Mouse (Mus musculus) hindbrain, embryonic 15.5 days (tissue): ENCODE data around the gene Cdk6. TPM values are rescaled to one million over a fixed set of nuclear protein-coding genes. Genes with fewer than 3 reads are reported as not detected.

ENCODE experiments used
- ATAC-seq: fragments of 200-750 bp; cut with Nextera tagmentation; 2 replicates; pipeline ENCODE4 v1.8.0; 2017; ENCODE audit warnings: low read depth, moderate number of reproducible peaks, moderate TSS enrichment; ENCODE audit not compliant: low FRiP score
- H3K27ac ChIP-seq: fragments of 300-500 bp; sonication (generic); replicated peaks from 2 replicates; pipeline ENCODE4 v1.5.1; 2015; ENCODE audit warnings: mild to moderate bottlenecking, inconsistent platforms
- H3K27me3 ChIP-seq: fragments of 300-500 bp; sonication (generic); 2 replicates; pipeline ENCODE4 v1.6.1; 2015; ENCODE audit warnings: control low read depth, inconsistent platforms
- H3K36me3 ChIP-seq: fragments of 300-500 bp; sonication (generic); 2 replicates; pipeline ENCODE4 v1.6.1; 2015; ENCODE audit warnings: control low read depth, inconsistent platforms
- H3K4me1 ChIP-seq: fragments of 300-500 bp; sonication (generic); replicated peaks from 2 replicates; pipeline ENCODE4 v1.6.1; 2015; ENCODE audit warnings: control low read depth, inconsistent platforms
- H3K4me2 ChIP-seq: fragments of 300-500 bp; sonication (generic); 2 replicates; pipeline ENCODE4 v1.6.1; 2015; ENCODE audit warnings: moderate library complexity, mild to moderate bottlenecking, inconsistent platforms
- H3K4me3 ChIP-seq: fragments of 300-500 bp; sonication (generic); 2 replicates; pipeline ENCODE4 v1.5.1; 2015; ENCODE audit warnings: mild to moderate bottlenecking, inconsistent platforms
- H3K9ac ChIP-seq: fragments of 300-500 bp; sonication (generic); 2 replicates; pipeline ENCODE4 v1.6.1; 2015; ENCODE audit warnings: inconsistent platforms
- H3K9me3 ChIP-seq: fragments of 300-500 bp; sonication (generic); 2 replicates; pipeline ENCODE4 v1.6.1; 2016; ENCODE audit warnings: control low read depth, inconsistent platforms
- WGBS: fragments of 180-500 bp; shearing (Covaris S2); methylation state at CpG from one replicate; pipeline ENCODE4 v1.1.7; 2015; 5-methylcytosine and 5-hydroxymethylcytosine counted together
- polyA plus RNA-seq: library from polyadenylated mRNA; unstranded; fragments of >200 nt; fragmentation: Nextera tagmentation; extraction: Ambion mirVana; gene quantifications from 2 replicates; pipeline ENCODE4 v1.2.1, GENCODE M21; 2015

The Cdk6 gene
- polyA plus RNA-seq, 1 experiment from 2014 or later: 12.0 TPM

DNA sequence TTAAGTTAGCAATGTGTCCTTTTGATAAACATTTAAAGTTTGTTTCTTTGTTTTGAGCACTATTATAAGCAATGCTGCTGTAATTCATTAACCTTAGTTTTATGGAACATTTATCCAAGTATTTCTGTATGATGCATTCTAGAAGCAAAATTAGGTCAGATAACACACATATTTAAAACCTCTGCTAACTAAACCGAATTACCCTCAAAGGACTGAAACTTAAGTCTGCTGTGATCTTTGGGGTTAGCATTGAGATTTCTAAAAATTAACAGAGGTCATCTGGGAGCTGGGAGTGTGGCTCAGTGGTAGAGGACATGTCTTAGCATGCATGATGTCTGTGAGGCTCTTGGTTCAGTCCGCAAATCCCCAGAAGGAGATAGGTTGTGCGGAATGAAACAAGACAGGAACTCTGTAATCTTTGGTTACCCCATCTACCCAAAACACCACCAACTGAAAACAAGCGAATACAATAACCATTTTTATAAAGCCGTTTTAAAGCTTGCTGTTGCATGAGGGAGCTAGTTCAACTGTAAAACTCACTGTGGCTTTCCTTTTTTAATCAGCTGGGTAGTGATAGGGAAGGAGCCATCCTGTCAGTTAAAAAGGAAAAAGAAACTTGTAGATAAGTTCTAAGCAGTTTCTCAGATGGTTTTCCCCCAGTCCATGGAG lies 141.9 kb downstream of the Cdk6 start:
- WGBS: 96% methylated on average over 5 of the region's 5 CpGs
- no peak overlapping the region for H3K4me3 ChIP-seq

DNA sequence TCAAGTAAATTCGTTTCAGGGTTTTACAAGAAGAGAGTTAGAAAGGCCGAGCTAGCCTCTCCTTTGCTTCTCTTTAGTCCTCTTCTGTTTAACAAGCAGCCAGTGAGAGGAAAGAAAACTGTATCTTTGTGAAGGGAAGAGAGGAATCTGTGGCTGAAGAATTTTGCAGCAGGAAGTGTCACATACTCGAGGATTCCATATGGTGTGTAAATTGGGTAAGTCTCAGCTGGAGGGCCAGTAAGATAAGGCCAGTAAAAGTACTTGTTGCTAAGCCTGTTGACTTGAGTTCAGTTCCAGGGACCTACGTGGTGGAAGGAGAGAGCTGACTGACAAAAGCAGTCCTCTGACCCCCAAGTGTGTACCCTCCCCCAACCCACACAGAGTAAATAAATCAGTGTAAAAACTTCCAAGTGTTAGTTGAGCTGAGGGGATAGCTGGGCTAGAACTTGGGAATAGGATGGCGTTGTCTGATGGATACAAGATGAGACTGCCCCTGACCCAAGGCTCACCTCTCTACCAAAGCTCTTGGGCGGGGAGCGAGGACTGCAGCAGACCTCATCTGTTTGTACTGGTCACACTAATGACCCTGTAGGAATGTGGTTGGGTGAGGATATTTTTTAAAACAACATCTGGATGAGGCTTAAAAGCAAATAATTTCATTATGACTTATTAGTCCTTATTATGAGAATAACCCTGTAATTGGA lies 145.4 kb downstream of the Cdk6 start:
- no peak for ATAC-seq
- H3K9ac ChIP-seq: no peak overlapping the region

More for the DNA sequence above, 141.9 kb downstream of the Cdk6 start:
- Histone ChIP-seq H3K4me2 (no peak overlapping the region), H3K27me3 (no peaks in the 10 kb centered on the region), H3K9ac (no peak overlapping the region), H3K4me1 (no peaks in the 10 kb centered on the region), H3K27ac (no peak overlapping the region), H3K36me3 (no peaks in the 10 kb centered on the region), H3K9me3 (no peaks in the 10 kb centered on the region)
- ATAC-seq: no peak

DNA sequence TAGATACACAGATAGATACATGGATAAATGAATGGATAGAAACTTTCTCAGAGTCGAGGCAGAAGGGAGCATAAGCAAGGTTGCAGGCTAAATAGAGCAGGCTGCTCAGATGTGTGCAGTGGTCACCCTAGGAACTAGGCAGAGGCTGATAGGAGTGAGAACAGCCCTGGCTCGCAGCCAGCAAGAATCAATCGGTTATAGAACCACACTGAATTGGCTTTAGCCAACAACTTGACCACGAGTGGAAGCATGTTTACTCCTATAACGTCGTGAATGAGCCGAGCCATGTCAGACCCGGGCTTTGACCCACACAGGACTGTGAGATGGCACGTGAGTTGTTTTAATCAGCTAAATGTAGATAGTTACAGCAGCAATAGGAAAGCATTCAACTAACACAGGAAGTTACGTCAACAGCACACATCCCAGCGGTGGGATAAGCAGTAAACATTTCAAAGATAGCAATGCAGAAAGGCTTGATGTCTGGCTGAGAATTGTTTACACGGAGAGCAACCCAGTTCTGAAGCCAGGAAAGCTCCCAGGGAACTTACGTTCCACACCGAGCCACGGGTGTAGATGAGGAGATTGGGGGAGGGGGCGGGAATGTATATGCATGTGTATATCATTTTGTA lies 147.0 kb downstream of the Cdk6 start:
- WGBS: 84% methylated on average over 16 of the region's 16 CpGs
- H3K9me3 ChIP-seq: no peaks in the 10 kb centered on the region
- H3K36me3 ChIP-seq: no peaks in the 10 kb centered on the region
- no peak for ATAC-seq
- no peak overlapping the region for H3K4me3 ChIP-seq
- no peak overlapping the region for H3K27ac ChIP-seq
- no peaks in the 10 kb centered on the region for H3K27me3 ChIP-seq
- H3K4me1 ChIP-seq: no peaks in the 10 kb centered on the region
- no peak overlapping the region for H3K9ac ChIP-seq
- no peak overlapping the region for H3K4me2 ChIP-seq

More for the DNA sequence above, 145.4 kb downstream of the Cdk6 start:
- H3K27ac ChIP-seq: no peak overlapping the region
- H3K4me3 ChIP-seq: no peak overlapping the region
- no peaks in the 10 kb centered on the region for H3K9me3 ChIP-seq
- WGBS: 82% methylated on average over 7 of the region's 7 CpGs
- no peak overlapping the region for H3K4me2 ChIP-seq
- no peaks in the 10 kb centered on the region for H3K4me1 ChIP-seq
- no peaks in the 10 kb centered on the region for H3K27me3 ChIP-seq
- no peaks in the 10 kb centered on the region for H3K36me3 ChIP-seq

DNA sequence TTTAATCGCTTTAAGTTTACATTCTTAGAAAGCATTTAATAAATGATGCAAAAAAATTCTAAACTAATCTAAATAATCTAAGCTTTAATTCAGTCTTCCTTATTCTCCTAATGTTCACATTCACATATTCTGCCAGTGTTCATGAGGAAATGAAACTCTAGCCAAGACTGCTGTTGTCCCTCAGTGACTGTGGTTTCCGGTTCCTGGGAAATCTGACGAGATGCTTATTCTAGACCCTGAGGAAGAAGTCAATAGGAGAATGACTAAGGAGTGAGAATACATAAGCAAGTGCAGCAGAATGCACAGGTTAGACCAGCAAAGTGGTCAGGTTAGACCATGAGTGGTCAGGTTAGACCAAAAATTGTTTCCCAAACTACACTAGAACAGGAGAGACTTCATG lies 149.1 kb downstream of the Cdk6 start:
- H3K27me3 ChIP-seq: no peaks in the 10 kb centered on the region
- 96% methylated on average over 3 of the region's 3 CpGs for WGBS
- H3K9ac ChIP-seq: no peak overlapping the region
- no peak overlapping the region for H3K27ac ChIP-seq
- H3K9me3 ChIP-seq: no peaks in the 10 kb centered on the region
- no peak overlapping the region for H3K4me3 ChIP-seq
- no peak overlapping the region for H3K4me2 ChIP-seq
- ATAC-seq: no peak
- H3K4me1 ChIP-seq: no peaks in the 10 kb centered on the region
- H3K36me3 ChIP-seq: no peaks in the 10 kb centered on the region

DNA sequence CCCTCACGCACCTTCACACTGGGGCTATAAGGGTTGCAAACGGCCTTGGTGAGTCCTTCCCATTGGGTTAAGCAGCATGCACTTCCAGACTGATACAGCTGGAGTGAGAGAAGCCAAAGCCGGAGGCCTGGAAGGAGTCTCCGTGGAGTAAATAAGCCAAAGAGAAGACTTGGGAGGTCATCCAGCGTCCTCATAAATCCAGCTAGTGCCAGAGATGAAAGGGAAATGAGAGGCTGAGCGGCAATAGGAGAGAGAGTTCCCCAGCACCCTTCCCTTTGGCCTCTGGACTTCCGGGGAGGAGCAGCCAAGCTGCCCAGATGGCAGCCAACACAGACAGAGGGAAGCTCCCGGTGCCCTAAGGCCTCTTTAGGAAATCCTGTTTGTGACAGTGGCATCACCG lies 149.8 kb downstream of the Cdk6 start:
- Histone ChIP-seq H3K4me3 (no peak overlapping the region), H3K4me2 (no peak overlapping the region), H3K9me3 (no peaks in the 10 kb centered on the region), H3K27me3 (no peaks in the 10 kb centered on the region), H3K27ac (no peak overlapping the region), H3K36me3 (no peaks in the 10 kb centered on the region), H3K9ac (no peak overlapping the region), H3K4me1 (no peaks in the 10 kb centered on the region)
- no peak for ATAC-seq
- 77% methylated on average over 9 of the region's 9 CpGs for WGBS

DNA sequence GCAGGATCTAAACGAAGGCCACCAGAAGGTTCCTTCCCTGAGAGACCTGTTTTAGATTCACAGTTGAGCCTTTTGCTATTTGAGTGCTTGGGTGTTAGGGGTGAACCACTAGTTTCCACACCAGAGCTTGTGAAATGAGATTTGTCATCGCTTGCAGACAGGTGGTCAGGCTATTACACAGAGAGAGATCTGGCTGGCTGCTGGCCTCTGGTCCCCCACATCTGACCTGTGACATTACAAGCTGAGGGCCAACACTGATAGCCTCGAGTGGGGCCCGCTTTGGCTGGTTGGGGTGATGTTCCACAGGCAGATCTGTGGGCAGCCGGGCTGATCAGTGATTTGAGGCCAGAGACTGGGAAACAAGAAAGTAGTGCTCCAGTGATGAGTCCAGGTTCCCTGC lies 150.6 kb downstream of the Cdk6 start:
- H3K9me3 ChIP-seq: no peaks in the 10 kb centered on the region
- no peak for ATAC-seq
- WGBS: 85% methylated on average over 5 of the region's 5 CpGs
- no peak overlapping the region for H3K4me3 ChIP-seq
- no peaks in the 10 kb centered on the region for H3K36me3 ChIP-seq
- no peaks in the 10 kb centered on the region for H3K4me1 ChIP-seq
- H3K9ac ChIP-seq: no peak overlapping the region
- no peak overlapping the region for H3K4me2 ChIP-seq
- no peaks in the 10 kb centered on the region for H3K27me3 ChIP-seq
- H3K27ac ChIP-seq: no peak overlapping the region

DNA sequence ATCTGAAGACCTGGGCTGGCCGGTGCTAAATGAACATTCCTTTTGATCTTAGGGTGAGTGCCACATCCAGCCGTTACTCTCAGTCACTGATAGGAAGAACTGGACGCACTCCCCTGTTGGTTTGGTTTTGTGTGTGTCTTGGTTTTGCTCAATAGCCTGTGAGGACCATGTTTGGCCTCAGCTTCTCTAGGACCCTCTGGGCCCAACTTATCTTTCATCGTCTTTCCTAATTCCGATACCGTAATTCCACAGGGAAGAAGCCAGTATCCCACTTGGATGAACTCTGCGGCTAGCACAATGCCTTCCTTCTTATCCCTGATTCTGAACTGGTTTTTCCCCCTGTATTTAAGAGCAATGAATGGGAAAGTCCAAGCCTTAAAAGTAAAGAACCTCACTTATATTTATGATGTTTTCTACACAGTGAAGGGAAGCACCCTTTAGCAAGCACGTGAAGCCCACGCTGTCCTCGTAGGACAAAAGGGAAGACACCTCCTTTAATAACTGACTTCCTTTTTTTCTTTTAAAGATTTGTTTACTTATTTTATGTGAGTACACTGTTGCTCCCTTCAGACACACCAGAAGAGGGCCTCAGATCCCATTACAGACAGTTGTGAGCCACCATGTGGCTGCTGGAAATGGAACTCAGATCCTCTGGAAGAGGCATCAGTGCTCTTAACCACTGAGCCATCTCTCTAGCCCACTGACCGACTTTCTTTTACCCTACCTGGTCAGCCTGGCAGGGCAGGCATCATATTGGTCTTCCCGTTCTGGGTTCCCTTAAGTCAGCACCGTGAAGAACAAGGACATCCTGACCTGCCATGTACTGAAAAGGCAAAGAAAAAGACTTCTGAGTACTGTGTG lies 151.7 kb downstream of the Cdk6 start:
- H3K36me3 ChIP-seq: no peaks in the 10 kb centered on the region
- no peak overlapping the region for H3K27ac ChIP-seq
- 94% methylated on average over 13 of the region's 13 CpGs for WGBS
- no peak overlapping the region for H3K4me2 ChIP-seq
- H3K27me3 ChIP-seq: no peaks in the 10 kb centered on the region
- no peaks in the 10 kb centered on the region for H3K4me1 ChIP-seq
- no peak overlapping the region for H3K9ac ChIP-seq
- H3K9me3 ChIP-seq: no peaks in the 10 kb centered on the region
- H3K4me3 ChIP-seq: no peak overlapping the region
- ATAC-seq: no peak

DNA sequence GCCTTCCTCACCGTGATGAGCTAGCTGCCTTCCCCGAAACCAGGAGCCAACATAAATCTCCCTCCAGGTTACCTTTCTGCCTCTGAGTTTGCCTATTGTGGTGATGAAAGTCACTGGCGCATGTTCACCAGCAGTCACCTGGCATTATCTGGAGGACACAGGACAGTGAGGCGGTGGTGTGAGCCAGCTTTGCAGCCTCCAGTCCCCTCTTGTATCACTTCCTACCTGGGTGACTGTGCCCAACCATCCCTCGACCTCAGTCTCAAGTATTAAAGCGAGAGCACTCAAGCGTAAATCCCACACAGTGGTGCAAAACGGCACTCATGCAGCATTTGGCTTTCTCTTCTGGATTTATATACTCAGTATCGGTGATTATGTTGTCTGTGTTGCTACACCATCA lies 152.7 kb downstream of the Cdk6 start:
- 91% methylated on average over 9 of the region's 9 CpGs for WGBS

DNA sequence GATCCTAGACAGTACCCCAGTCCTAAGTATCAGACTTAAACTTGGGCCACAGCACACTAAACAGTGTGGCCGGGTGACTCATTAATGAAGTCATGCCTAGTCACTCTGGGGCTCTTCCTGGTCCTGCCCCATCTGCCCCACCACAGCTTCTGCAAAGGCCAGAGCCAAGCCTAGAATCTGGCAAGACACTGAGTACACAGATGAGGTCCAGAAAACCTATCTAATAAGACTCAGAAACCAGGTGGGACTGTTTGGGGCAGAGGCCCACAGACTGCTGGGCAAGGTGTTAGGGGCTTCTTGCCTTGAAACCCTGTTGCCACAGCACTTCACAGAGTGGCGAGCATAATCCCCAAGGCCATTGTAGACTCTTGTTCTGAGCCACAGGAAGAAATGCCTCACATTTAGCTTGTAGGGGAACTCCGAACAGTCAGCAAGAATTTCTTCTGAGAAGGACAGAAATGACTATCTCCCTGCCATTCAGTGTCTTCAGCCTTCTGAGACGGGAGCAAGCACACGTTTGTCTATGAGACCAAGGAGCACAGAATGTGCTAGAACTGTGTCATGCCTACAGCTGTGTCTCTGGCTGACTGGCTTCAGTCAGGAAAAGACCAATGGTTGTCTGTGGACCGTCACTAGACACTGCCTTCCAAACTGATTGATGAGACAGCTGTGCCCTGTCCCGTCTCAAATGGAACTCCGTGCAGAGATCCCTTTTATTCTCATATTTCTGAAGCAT lies 153.3 kb downstream of the Cdk6 start:
- WGBS: 84% methylated on average over 8 of the region's 8 CpGs
- H3K27me3 ChIP-seq: no peaks in the 10 kb centered on the region
- no peak overlapping the region for H3K4me2 ChIP-seq
- H3K36me3 ChIP-seq: no peaks in the 10 kb centered on the region
- H3K9ac ChIP-seq: no peak overlapping the region
- H3K4me1 ChIP-seq: no peaks in the 10 kb centered on the region
- no peak overlapping the region for H3K4me3 ChIP-seq
- H3K27ac ChIP-seq: no peak overlapping the region
- H3K9me3 ChIP-seq: no peaks in the 10 kb centered on the region
- no peak for ATAC-seq

More for the DNA sequence above, 152.7 kb downstream of the Cdk6 start:
- H3K27ac ChIP-seq: no peak overlapping the region
- no peak overlapping the region for H3K4me2 ChIP-seq
- no peak for ATAC-seq
- no peaks in the 10 kb centered on the region for H3K27me3 ChIP-seq
- no peaks in the 10 kb centered on the region for H3K4me1 ChIP-seq
- H3K4me3 ChIP-seq: no peak overlapping the region
- H3K9ac ChIP-seq: no peak overlapping the region
- no peaks in the 10 kb centered on the region for H3K9me3 ChIP-seq
- H3K36me3 ChIP-seq: no peaks in the 10 kb centered on the region

DNA sequence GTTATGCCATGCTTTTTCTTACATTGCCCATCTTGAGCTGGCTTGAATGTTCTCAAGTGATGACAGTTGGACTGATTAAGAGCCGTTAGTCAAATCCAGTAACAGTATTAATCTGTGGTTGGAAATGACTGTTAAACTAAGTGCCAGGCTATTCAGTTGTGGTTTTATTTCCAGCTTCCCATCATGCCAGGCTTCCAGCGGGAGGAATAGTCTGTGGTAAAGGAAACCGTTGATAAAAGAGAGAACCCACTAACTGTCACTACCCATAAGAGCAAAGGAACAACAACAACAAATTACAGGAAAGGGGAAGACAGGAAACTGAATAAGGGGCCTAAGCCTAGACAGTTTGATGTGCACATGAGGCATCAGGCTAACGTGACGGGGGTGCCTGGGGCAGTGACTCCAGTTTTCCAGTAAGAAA lies 156.2 kb downstream of the Cdk6 start:
- Histone ChIP-seq H3K27ac (no peak overlapping the region), H3K4me1 (no peaks in the 10 kb centered on the region), H3K9me3 (no peaks in the 10 kb centered on the region), H3K4me2 (no peak overlapping the region), H3K36me3 (no peaks in the 10 kb centered on the region), H3K9ac (no peak overlapping the region), H3K4me3 (no peak overlapping the region), H3K27me3 (no peaks in the 10 kb centered on the region)
- WGBS: 84% methylated on average over 5 of the region's 5 CpGs
- no peak for ATAC-seq

DNA sequence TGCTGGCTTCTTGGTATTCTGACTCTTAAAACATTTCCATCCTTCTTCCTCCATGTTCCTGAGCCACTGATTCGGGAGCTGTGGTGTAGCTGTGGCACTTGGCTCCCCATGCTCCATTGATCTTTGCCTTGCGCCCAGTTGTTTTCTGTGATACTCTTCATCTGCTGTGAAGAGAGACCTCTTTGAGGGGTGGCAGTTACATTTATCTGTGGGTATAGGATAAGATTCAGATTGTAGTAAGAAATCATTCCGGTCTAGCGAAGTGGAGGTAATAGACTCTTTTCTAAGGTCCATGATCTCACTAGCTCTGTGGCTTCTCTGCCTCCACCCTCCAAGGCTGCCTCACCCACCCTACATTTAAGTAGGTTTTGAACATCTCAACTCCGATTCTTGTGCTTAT lies 159.0 kb downstream of the Cdk6 start:
- no peak for ATAC-seq
- Histone ChIP-seq H3K27me3 (no peaks in the 10 kb centered on the region), H3K9me3 (no peaks in the 10 kb centered on the region), H3K4me2 (no peak overlapping the region), H3K27ac (no peak overlapping the region), H3K36me3 (no peaks in the 10 kb centered on the region), H3K4me3 (no peak overlapping the region), H3K9ac (no peak overlapping the region), H3K4me1 (no peaks in the 10 kb centered on the region)
- 90% methylated on average over 5 of the region's 5 CpGs for WGBS
